Mouse (Mus musculus): ENCODE results near the gene Hnf1b.

- TF ChIP-seq CTCF (conservative IDR thresholded peaks at IDR 0.05; ENCODE audit: low read length) (no peak), POU5F1 (IDR thresholded peaks at IDR 0.05; ENCODE audit: borderline replicate concordance, low read length) (no peak)
These were observed 92.3 kb downstream of the Hnf1b start, which contains the start of gene Ddx52 for GRCm38 (mm10) chr11:83941950-83942840.

Measured in E14TG2a.4 (cell line).